ENCODE assay signal across 7 mouse cellular contexts in the genomic region with DNA sequence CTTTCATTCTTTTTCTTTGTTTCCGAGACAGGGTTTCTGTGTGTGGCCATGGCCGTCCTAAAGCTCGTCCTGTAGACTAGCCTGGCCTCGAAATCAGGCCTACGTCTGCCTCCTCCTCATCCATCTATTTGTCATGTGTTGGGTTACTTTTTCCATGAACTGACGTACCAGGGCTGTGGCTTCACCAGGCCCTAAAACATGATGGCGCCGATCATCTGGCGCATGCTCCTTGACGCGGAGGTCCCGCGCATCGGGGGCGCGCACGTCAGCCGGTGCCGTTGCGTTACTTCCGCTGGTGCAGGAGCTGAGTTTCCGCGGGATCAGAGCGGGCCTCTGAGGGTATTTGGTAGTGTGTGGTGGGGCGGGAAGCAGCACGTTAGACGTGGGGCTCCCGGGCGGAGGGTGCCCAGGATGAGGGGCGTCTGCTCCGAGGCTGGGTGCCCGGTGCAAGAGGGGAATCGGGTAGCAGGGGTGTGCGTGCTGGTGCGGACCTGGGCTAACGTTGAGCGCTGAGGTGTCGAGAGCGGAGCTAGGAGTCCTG. TPM values are rescaled to one million over a fixed set of nuclear protein-coding genes. Genes with fewer than 3 reads are reported as not detected.
DNase-seq lines count a peak whose midpoint lies in the region; ATAC-seq and TF ChIP-seq lines count a peak whose summit lies in the region.
"Not testable (repeated sequence)": the region's sequence is repeated elsewhere in the genome, so short reads cannot be mapped to it uniquely, and the experiment has no call there.

A gene (plus strand): TSS at position 281 of the 541 bp plus-strand sequence.

- H3K27ac ChIP-seq in left cerebral cortex, adult 2 months, result peak within 1 kb of the TSS; percentile 78; the same call in 1 of the 2 replicates

- DNase-seq in adrenal gland, adult 8-10 months, result peak; percentile 23
- DNase-seq in embryo, embryonic 9.5 days (ENCODE audit: extremely low spot score), result peak; percentile 63
- not testable (repeated sequence) for DNase-seq in gastrocnemius, postnatal 4 days (ENCODE audit: low spot score in 2 of 2)
- DNase-seq in left cerebral cortex, adult 2 months (ENCODE audit: extremely low spot score in 1 of 2, low spot score in 2 of 2), result peak in 1 of 2 experiments; percentile 18
- DNase-seq in lung, postnatal 4 days, result peak; percentile 38 to 40
- DNase-seq in retina, postnatal 1 day, result peak; percentile 70

- TF ChIP-seq CTCF in left cerebral cortex, adult 2 months (IDR thresholded peaks at IDR 0.05), result not testable (repeated sequence)

- intact Hi-C loops in left cerebral cortex, adult 2 months (cut with DNase I), result not testable (repeated sequence)

- peak within 1 kb of the TSS; percentile 47 for H3K4me3 ChIP-seq in left cerebral cortex, adult 2 months

- ATAC-seq in inflammation-experienced regulatory T-cells, adult 6 months, result peak; percentile 62

RNA-seq across cellular contexts. Expression of the gene that starts here (rescaled TPM):
- total RNA-seq in adrenal gland, adult 8-10 months (2022), result 10 to 100 TPM; 34.8 to 56.4 (median 40.3) TPM
- 10 to 100 TPM; 24.6 to 27.5 TPM for total RNA-seq in gastrocnemius, postnatal 4 days (2021)
- 10 to 100 TPM; 13.5 to 17.9 (median 15.0) TPM for polyA plus RNA-seq in inflammation-experienced regulatory T-cells, adult 6 months (2017; shearing (Covaris generic))
- 10 to 100 TPM; 46.9 to 48.3 TPM for total RNA-seq in left cerebral cortex, adult 2 months (2021)
